Mouse (Mus musculus) naive thymus-derived CD4-positive, alpha-beta T cell, adult 2 months (primary cell): ENCODE data around the gene Pds5b.
A peak's percentile ranks its signal among the peaks of the same experiment; 100 is the strongest.
"Not testable (repeated sequence)": the region's sequence is repeated elsewhere in the genome, so short reads cannot be mapped to it uniquely, and the experiment has no call there.

Experiments used
- DNase-seq: peaks from one replicate; pipeline ENCODE4 v3.0.0-alpha.2; 2011; ENCODE audit warnings: low read depth

The Pds5b gene

GRCm38 (mm10) chr5:150702714-150703113 lies 29.2 kb downstream of the Pds5b start:
- DNase-seq = peak; percentile 77

GRCm38 (mm10) chr5:150706651-150707050 lies 33.1 kb downstream of the Pds5b start:
- not testable (repeated sequence) for DNase-seq

- DNase-seq = not testable (repeated sequence)
Measured at GRCm38 (mm10) chr5:150707181-150707580, 33.6 kb downstream of the Pds5b start.

GRCm38 (mm10) chr5:150711503-150711902 lies 38.0 kb downstream of the Pds5b start:
- no peak for DNase-seq

GRCm38 (mm10) chr5:150713431-150713830 lies 39.9 kb downstream of the Pds5b start:
- no peak for DNase-seq

- DNase-seq = peak; percentile 66
Measured at GRCm38 (mm10) chr5:150717775-150718174, 44.2 kb downstream of the Pds5b start.

GRCm38 (mm10) chr5:150724641-150725040 lies 51.1 kb downstream of the Pds5b start:
- no peak for DNase-seq

GRCm38 (mm10) chr5:150737028-150737427 lies 63.5 kb downstream of the Pds5b start:
- DNase-seq = not testable (repeated sequence)

GRCm38 (mm10) chr5:150739311-150739710 lies 65.8 kb downstream of the Pds5b start:
- no peak for DNase-seq

GRCm38 (mm10) chr5:150740597-150740996 lies 67.1 kb downstream of the Pds5b start:
- DNase-seq = no peak

GRCm38 (mm10) chr5:150756623-150757022 lies 83.1 kb downstream of the Pds5b start:
- DNase-seq = no peak

GRCm38 (mm10) chr5:150772403-150772802 lies 98.9 kb downstream of the Pds5b start:
- peak; percentile 14 for DNase-seq

GRCm38 (mm10) chr5:150773083-150773482 lies 99.5 kb downstream of the Pds5b start:
- DNase-seq = no peak

GRCm38 (mm10) chr5:150788261-150788660 lies 114.7 kb downstream of the Pds5b start:
- no peak for DNase-seq

- DNase-seq = no peak
Measured at GRCm38 (mm10) chr5:150789039-150789438, 115.5 kb downstream of the Pds5b start.

- no peak for DNase-seq
Measured at GRCm38 (mm10) chr5:150794181-150794580, 120.6 kb downstream of the Pds5b start.

- DNase-seq = no peak
Measured at GRCm38 (mm10) chr5:150800056-150800455, 126.5 kb downstream of the Pds5b start.

GRCm38 (mm10) chr5:150814111-150814990 lies 140.8 kb downstream of the Pds5b start:
- no peak for DNase-seq

GRCm38 (mm10) chr5:150815400-150815799 lies 141.9 kb downstream of the Pds5b start:
- no peak for DNase-seq

- DNase-seq = no peak
Measured at GRCm38 (mm10) chr5:150816775-150817174, 143.2 kb downstream of the Pds5b start.

GRCm38 (mm10) chr5:150818041-150818440 lies 144.5 kb downstream of the Pds5b start:
- no peak for DNase-seq

- no peak for DNase-seq
Measured at GRCm38 (mm10) chr5:150818886-150819285, 145.3 kb downstream of the Pds5b start.

GRCm38 (mm10) chr5:150819520-150819919 lies 146.0 kb downstream of the Pds5b start:
- DNase-seq = no peak

- DNase-seq = no peak
Measured at GRCm38 (mm10) chr5:150821152-150821551, 147.6 kb downstream of the Pds5b start.
